Mouse (Mus musculus) limb, embryonic 12.5 days (tissue): ENCODE measurements around the gene Klf3. TPM values are rescaled to one million over a fixed set of nuclear protein-coding genes. Genes with fewer than 3 reads are reported as not detected.
"Not testable (repeated sequence)": the region's sequence is repeated elsewhere in the genome, so short reads cannot be mapped to it uniquely, and the experiment has no call there.

ENCODE experiments used
- ATAC-seq: fragments of 200-750 bp; cut with Nextera tagmentation; 2 replicates; pipeline ENCODE4 v1.8.0; 2017; ENCODE audit warnings: low read depth, moderate TSS enrichment; ENCODE audit not compliant: insufficient number of reproducible peaks, insufficient read depth, low FRiP score, low TSS enrichment
- H3K27ac ChIP-seq: fragments of 300-500 bp; sonication (generic); 2 replicates; pipeline ENCODE4 v1.5.1; 2016; ENCODE audit warnings: mild to moderate bottlenecking, moderate library complexity
- H3K27me3 ChIP-seq: fragments of 300-500 bp; sonication (generic); 2 replicates; pipeline ENCODE4 v1.6.1; 2016; ENCODE audit warnings: mild to moderate bottlenecking, moderate library complexity
- H3K36me3 ChIP-seq: fragments of 300-500 bp; sonication (generic); 2 replicates; pipeline ENCODE4 v1.6.1; 2016; ENCODE audit warnings: mild to moderate bottlenecking, moderate library complexity
- H3K4me1 ChIP-seq: fragments of 300-500 bp; sonication (generic); replicated peaks from 2 replicates; pipeline ENCODE4 v1.6.1; 2016
- H3K4me2 ChIP-seq: fragments of 300-500 bp; sonication (generic); 2 replicates; pipeline ENCODE4 v1.6.1; 2016; ENCODE audit warnings: mild to moderate bottlenecking, moderate library complexity
- H3K4me3 ChIP-seq: fragments of 300-500 bp; sonication (generic); replicated peaks from 2 replicates; pipeline ENCODE4 v1.5.1; 2016; ENCODE audit warnings: mild to moderate bottlenecking
- H3K9ac ChIP-seq: fragments of 300-500 bp; sonication (generic); replicated peaks from 2 replicates; pipeline ENCODE4 v1.6.1; 2016; ENCODE audit warnings: mild to moderate bottlenecking, moderate library complexity
- H3K9me3 ChIP-seq: fragments of 300-500 bp; sonication (generic); 2 replicates; pipeline ENCODE4 v1.6.1; 2016; ENCODE audit warnings: mild to moderate bottlenecking, moderate library complexity
- WGBS: fragments of 180-500 bp; shearing (Covaris S2); methylation state at CpG from one replicate; pipeline ENCODE4 v1.1.7; 2016; 5-methylcytosine and 5-hydroxymethylcytosine counted together
- polyA plus RNA-seq: library from polyadenylated mRNA; unstranded; fragments of >200 nt; fragmentation: Nextera tagmentation; extraction: Ambion mirVana; gene quantifications from 2 replicates; pipeline ENCODE4 v1.2.1, GENCODE M21; 2016

Klf3 gene
- polyA plus RNA-seq, 1 experiment from 2014 or later: 37.8 TPM

GRCm38 (mm10) chr5:64879241-64879640 lies 76.1 kb downstream of the Klf3 start:
- H3K27ac ChIP-seq: peak overlapping the region; percentile 75
- 34% methylated on average over 3 of the region's 3 CpGs for WGBS

GRCm38 (mm10) chr5:64881559-64881958 lies 78.4 kb downstream of the Klf3 start:
- H3K27me3 ChIP-seq, H3K4me3 ChIP-seq, H3K36me3 ChIP-seq, H3K9ac ChIP-seq, H3K4me2 ChIP-seq, H3K9me3 ChIP-seq, H3K27ac ChIP-seq, ATAC-seq: not testable (repeated sequence)
- peaks cover 39% of the 10 kb centered on the region for H3K4me1 ChIP-seq
- WGBS: 94% methylated on average over 8 of the region's 10 CpGs

More at GRCm38 (mm10) chr5:64879241-64879640, 76.1 kb downstream of the Klf3 start:
- no peak overlapping the region for H3K9ac ChIP-seq
- ATAC-seq: no peak
- peaks cover 43% of the 10 kb centered on the region for H3K4me1 ChIP-seq
- H3K4me3 ChIP-seq: no peak overlapping the region
- H3K4me2 ChIP-seq: no peak overlapping the region
- no peaks in the 10 kb centered on the region; the same call in 1 of the 2 replicates for H3K9me3 ChIP-seq
- H3K27me3 ChIP-seq: no peaks in the 10 kb centered on the region
- H3K36me3 ChIP-seq: no peaks in the 10 kb centered on the region

GRCm38 (mm10) chr5:64881976-64882375 lies 78.8 kb downstream of the Klf3 start:
- peaks cover 36% of the 10 kb centered on the region for H3K4me1 ChIP-seq
- not testable (repeated sequence) for H3K27ac ChIP-seq, H3K36me3 ChIP-seq, H3K4me3 ChIP-seq, H3K9ac ChIP-seq, H3K4me2 ChIP-seq, H3K27me3 ChIP-seq, H3K9me3 ChIP-seq, ATAC-seq
- 85% methylated on average over 9 of the region's 11 CpGs for WGBS

Other genes starting within 250 kb of the Klf3 start
- gene Tlr1, start 130.2 kb downstream of the Klf3 start, polyA plus RNA-seq: 0.52 and 0.55 TPM in 2 replicates
- gene Tlr6, start 156.7 kb downstream of the Klf3 start, polyA plus RNA-seq: 0.31 and 0.40 TPM in 2 replicates
- gene Fam114a1, start 166.7 kb downstream of the Klf3 start, polyA plus RNA-seq: 32.2 and 34.6 TPM in 2 replicates